Comparison of ENCODE assay signal across 8 mouse cellular contexts in the genomic region with DNA sequence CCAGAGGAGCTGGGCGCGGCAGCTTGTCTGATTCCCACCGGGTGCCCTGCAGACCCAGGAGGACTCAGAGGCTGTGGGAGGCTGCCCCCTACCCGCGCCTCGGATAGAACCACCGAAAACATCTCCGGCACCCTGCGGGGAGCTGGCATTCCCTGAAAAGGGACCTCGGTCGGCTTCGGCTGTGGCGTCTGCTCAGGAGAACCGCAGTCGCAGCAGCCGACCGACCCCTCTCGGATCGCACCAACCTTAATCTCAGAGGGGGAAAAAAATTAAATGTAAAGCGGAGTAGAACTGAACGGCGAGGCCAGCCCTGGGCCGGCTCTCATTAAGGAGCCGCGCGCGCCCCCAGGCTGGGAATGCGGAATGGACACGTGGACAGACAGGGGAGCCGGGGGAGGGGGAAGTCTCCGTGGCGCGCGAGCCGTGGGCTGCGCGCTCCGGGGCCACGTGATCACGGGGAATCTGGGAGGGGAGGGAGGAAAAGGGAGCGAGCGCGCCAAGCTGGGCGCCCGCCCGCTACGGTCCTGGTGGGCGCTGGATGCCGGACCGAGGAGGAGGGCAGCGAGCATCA. TPM values are rescaled to one million over a fixed set of nuclear protein-coding genes. Genes with fewer than 3 reads are reported as not detected.
DNase-seq lines count a peak whose midpoint lies in the region; ATAC-seq lines count a peak whose summit lies in the region.

No protein-coding gene starts in this region.

- peak overlapping the region; percentile 79 for H3K4me2 ChIP-seq in kidney, embryonic 14.5 days (replicated peaks; ENCODE audit: low read depth, low read length)
- peak overlapping the region; percentile 60 for H3K4me2 ChIP-seq in liver, embryonic 11.5 days

- no peaks in the 10 kb centered on the region for H3K9me3 ChIP-seq in kidney, embryonic 14.5 days (ENCODE audit: control insufficient read depth, low read length)
- no peaks in the 10 kb centered on the region for H3K9me3 ChIP-seq in liver, embryonic 11.5 days (ENCODE audit: control insufficient read depth, low read length)

- WGBS in kidney, embryonic 14.5 days = under 1% methylated on average over 40 of the region's 51 CpGs
- under 1% methylated on average over 46 of the region's 51 CpGs for WGBS in liver, embryonic 11.5 days

- H3K27ac ChIP-seq in kidney, embryonic 14.5 days (ENCODE audit: low read depth, low read length) = no peak overlapping the region
- H3K27ac ChIP-seq in liver, embryonic 11.5 days (ENCODE audit: low read depth, low read length) = no peak overlapping the region

- peaks cover 88% of the 10 kb centered on the region for H3K27me3 ChIP-seq in kidney, embryonic 14.5 days (ENCODE audit: control insufficient read depth, insufficient read depth, low read length)
- peaks cover 82% of the 10 kb centered on the region for H3K27me3 ChIP-seq in liver, embryonic 11.5 days (replicated peaks; ENCODE audit: control insufficient read depth, insufficient read depth, low read length)

- H3K4me1 ChIP-seq in kidney, embryonic 14.5 days (ENCODE audit: control insufficient read depth, insufficient read depth, low read length) = peaks cover 16% of the 10 kb centered on the region; the same call in 1 of the 2 replicates
- no peaks in the 10 kb centered on the region; the same call in 1 of the 2 replicates for H3K4me1 ChIP-seq in liver, embryonic 11.5 days (replicated peaks; ENCODE audit: control insufficient read depth, insufficient read depth, low read length)

- H3K4me3 ChIP-seq in kidney, embryonic 14.5 days (ENCODE audit: low read length) = peak overlapping the region; percentile 42
- H3K4me3 ChIP-seq in liver, embryonic 11.5 days (ENCODE audit: low read depth, low read length) = peak overlapping the region; percentile 46

- DNase-seq in kidney, adult 9 months = no peak
- peak; percentile 88 to 89 for DNase-seq in cerebellum, postnatal 14 days
- DNase-seq in frontal cortex, postnatal 14 days (ENCODE audit: low spot score in 2 of 2) = peak; percentile 65 to 74
- DNase-seq in kidney, postnatal 4 days = peak; percentile 62 to 70
- DNase-seq in liver, embryonic 11.5 days (ENCODE audit: low spot score) = no peak
- peak; percentile 81 for DNase-seq in right cerebral cortex, postnatal 14 days
- no peak for DNase-seq in ovary, postnatal 10 days (ENCODE audit: low spot score)

- no peak overlapping the region for H3K9ac ChIP-seq in kidney, embryonic 14.5 days (ENCODE audit: low read depth, low read length)
- H3K9ac ChIP-seq in liver, embryonic 11.5 days (ENCODE audit: low read depth, low read length) = no peak overlapping the region

- no peaks in the 10 kb centered on the region for H3K36me3 ChIP-seq in kidney, embryonic 14.5 days (ENCODE audit: control insufficient read depth, insufficient read depth, low read length)
- no peaks in the 10 kb centered on the region for H3K36me3 ChIP-seq in liver, embryonic 11.5 days (ENCODE audit: control insufficient read depth, insufficient read depth, low read length)

- peak; percentile 53 for ATAC-seq in kidney, embryonic 14.5 days (ENCODE audit: low FRiP score, low TSS enrichment)
- ATAC-seq in liver, embryonic 11.5 days (replicated peaks; ENCODE audit: low FRiP score) = no peak

RNA-seq across cellular contexts. Expression of a gene that starts 1.6 kb away (rescaled TPM):
- 0.29 and 0.37 TPM in 2 replicates for polyA plus RNA-seq in kidney, embryonic 14.5 days (2014; fragmentation: Nextera tagmentation; extraction: Ambion mirVana)
- polyA plus RNA-seq in liver, embryonic 11.5 days (2014; fragmentation: Nextera tagmentation; extraction: Ambion mirVana) = 0.25 and 0.27 TPM in 2 replicates

Comparison
In these comparisons a context has a peak if more than half of its experiments do, and no peak if none do; other contexts are left out.
1. DNase-seq: peak in cerebellum, postnatal 14 days (2 of 2), frontal cortex, postnatal 14 days (2 of 2), kidney, postnatal 4 days (2 of 2) and right cerebral cortex, postnatal 14 days (single experiment); none in kidney, adult 9 months (single experiment), liver, embryonic 11.5 days (single experiment) and ovary, postnatal 10 days (single experiment).